ENCODE assay signal across 20 mouse cellular contexts in genomic region chr14:75164345-75164744, GRCm38 (mm10). TPM values are rescaled to one million over a fixed set of nuclear protein-coding genes. Genes with fewer than 3 reads are reported as not detected.
"Had no signal": no experiment of that assay in that cellular context is flagged by ENCODE, and none has a peak within 500 bp of the region (broad histone marks: within the 10 kb centered on the region; RNA-seq: fewer than 3 reads in every experiment).

No protein-coding gene starts in this region.

- H3K9me3 ChIP-seq: megakaryocyte, embryonic 14.5 days; midbrain, embryonic 15.5 days; neural tube, embryonic 13.5 days had no signal

- H3K27ac ChIP-seq: kidney, postnatal 0 days; liver, embryonic 14.5 days; midbrain, embryonic 15.5 days; neural tube, embryonic 13.5 days; stomach, postnatal 0 days had no signal

- H3K27me3 ChIP-seq: midbrain, embryonic 15.5 days; neural tube, embryonic 13.5 days had no signal

- H3K36me3 ChIP-seq: midbrain, embryonic 15.5 days; neural tube, embryonic 13.5 days had no signal

- H3K9ac ChIP-seq: liver, embryonic 14.5 days; midbrain, embryonic 15.5 days; neural tube, embryonic 13.5 days had no signal

- H3K4me3 ChIP-seq: megakaryocyte, embryonic 14.5 days; midbrain, embryonic 15.5 days; neural tube, embryonic 13.5 days had no signal

- H3K4me1 ChIP-seq: midbrain, embryonic 15.5 days; neural tube, embryonic 13.5 days had no signal

- ATAC-seq: intestine, postnatal 0 days; lung, postnatal 0 days; midbrain, embryonic 15.5 days had no signal

- DNase-seq: kidney, adult 8-10 months; kidney, postnatal 36 days; layer of hippocampus, adult 9-11 months; left cerebral cortex, postnatal 4 days; lung, adult 2 months; right cerebral cortex, postnatal 14 days; thymus, postnatal 4 days had no signal

- H3K4me2 ChIP-seq: midbrain, embryonic 11.5 days; midbrain, embryonic 15.5 days; neural tube, embryonic 13.5 days had no signal

RNA-seq across cellular contexts. Expression of gene Lrrc63, which starts 33.7 kb away (rescaled TPM):
- total RNA-seq: layer of hippocampus, adult 18-20 months; left cerebral cortex, adult 18-20 months; left cerebral cortex, postnatal 10 days; left cerebral cortex, postnatal 4 days had no signal
- polyA plus RNA-seq: intestine, postnatal 0 days; kidney, postnatal 0 days; limb, embryonic 14.5 days; neural tube, embryonic 13.5 days; stomach, postnatal 0 days had no signal
